Mouse (Mus musculus) small intestine, adult 2 months (tissue): ENCODE results near the gene Pf4. TPM values are rescaled to one million over a fixed set of nuclear protein-coding genes. Genes with fewer than 3 reads are reported as not detected.

Experiments
- H3K27ac ChIP-seq: fragments of 200-500 bp; 2 replicates; pipeline ENCODE4 v1.5.1; 2012; ENCODE audit warnings: low read depth, low read length, control low read depth, inconsistent platforms; ENCODE audit not compliant: insufficient read depth
- H3K27me3 ChIP-seq: fragments of 200-500 bp; 2 replicates; pipeline ENCODE4 v1.6.1; 2012; ENCODE audit warnings: mild to moderate bottlenecking, moderate library complexity, low read length, inconsistent platforms; ENCODE audit not compliant: control insufficient read depth, insufficient read depth
- H3K36me3 ChIP-seq: fragments of 200-500 bp; 2 replicates; pipeline ENCODE4 v1.6.1; 2012; ENCODE audit warnings: mild to moderate bottlenecking, low read length, control low read depth, inconsistent platforms; ENCODE audit not compliant: control insufficient read depth, insufficient read depth
- H3K4me1 ChIP-seq: fragments of 200-500 bp; 2 replicates; pipeline ENCODE4 v1.6.1; 2012; ENCODE audit warnings: low read length, inconsistent platforms, mixed read lengths; ENCODE audit not compliant: control insufficient read depth, insufficient read depth, insufficient read length
- H3K4me3 ChIP-seq: fragments of 200-500 bp; 2 replicates; pipeline ENCODE4 v1.5.1; 2012; ENCODE audit warnings: low read depth, mild to moderate bottlenecking, control low read depth, inconsistent platforms, low read length, moderate library complexity
- CTCF ChIP-seq: fragments of 200-500 bp; IDR thresholded peaks from 2 replicates; pipeline ENCODE4 v1.5.1; 2012; ENCODE audit warnings: low read depth, mild to moderate bottlenecking, control low read depth, inconsistent platforms, low read length, moderate library complexity, mixed read lengths; ENCODE audit not compliant: insufficient replicate concordance, insufficient read length; ENCODE audit errors: extremely low read depth
- POLR2A ChIP-seq: fragments of 200-500 bp; IDR thresholded peaks from 2 replicates; pipeline ENCODE4 v1.6.1; 2012; ENCODE audit warnings: low read depth, mild to moderate bottlenecking, control low read depth, inconsistent platforms, low read length, moderate library complexity
- WGBS: fragments of 180-500 bp; shearing (Covaris S2); methylation state at CpG from one replicate; pipeline ENCODE4 v1.1.7; 2018; 5-methylcytosine and 5-hydroxymethylcytosine counted together
- polyA plus RNA-seq: library from polyadenylated mRNA; depleted of rRNA; stranded (reverse); fragments of >200 nt; gene quantifications from 2 replicates; pipeline ENCODE4 v1.2.3, GENCODE M21; 2012; rRNA removed

Pf4 gene
- 7.8 and 7.9 TPM in 2 replicates for polyA plus RNA-seq

GRCm38 (mm10) chr5:90771880-90772653 lies at the start of gene Pf4:
Gene Pf4 (plus strand): TSS chr5:90772435.
- TF ChIP-seq POLR2A (no peak), CTCF (no peak)
- no peak within 1 kb of the TSS for H3K27ac ChIP-seq
- 61% methylated on average over 16 of the region's 16 CpGs for WGBS

DNA sequence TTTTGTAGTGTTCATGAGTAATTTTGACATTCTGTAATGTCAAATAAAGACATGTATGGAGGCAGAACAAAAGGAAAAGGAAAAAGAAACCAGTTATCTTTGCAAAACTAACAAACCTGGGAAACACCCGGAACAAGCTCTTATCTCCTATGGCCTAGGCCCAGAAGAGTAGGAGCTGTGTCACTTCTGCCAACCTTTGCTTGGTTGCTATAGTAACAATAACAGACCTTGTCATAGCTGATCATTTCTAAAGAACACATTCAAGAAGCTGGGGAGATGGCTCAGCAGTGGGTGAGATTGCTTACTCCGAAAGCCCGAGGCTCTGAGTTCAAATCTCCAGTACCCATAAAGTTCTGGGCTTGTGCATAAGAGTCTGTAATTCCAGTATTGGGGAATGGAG lies 49.6 kb upstream of the Pf4 start:
- no peak overlapping the region for H3K27ac ChIP-seq
- TF ChIP-seq CTCF, result no peak
- no peak for TF ChIP-seq POLR2A
- no peak overlapping the region for H3K4me3 ChIP-seq
- H3K27me3 ChIP-seq, result no peaks in the 10 kb centered on the region
- H3K36me3 ChIP-seq, result no peaks in the 10 kb centered on the region
- WGBS, result 41% methylated on average over 3 of the region's 3 CpGs
- H3K4me1 ChIP-seq, result no peaks in the 10 kb centered on the region; the same call in 1 of the 2 replicates

More at GRCm38 (mm10) chr5:90771880-90772653, at the start of gene Pf4:
- Histone ChIP-seq H3K4me1 (peaks cover 2% of the 10 kb centered on the region; the same call in 1 of the 2 replicates), H3K4me3 (peak within 1 kb of the TSS; percentile 22), H3K36me3 (no peaks in the 10 kb centered on the region), H3K27me3 (no peaks in the 10 kb centered on the region)

DNA sequence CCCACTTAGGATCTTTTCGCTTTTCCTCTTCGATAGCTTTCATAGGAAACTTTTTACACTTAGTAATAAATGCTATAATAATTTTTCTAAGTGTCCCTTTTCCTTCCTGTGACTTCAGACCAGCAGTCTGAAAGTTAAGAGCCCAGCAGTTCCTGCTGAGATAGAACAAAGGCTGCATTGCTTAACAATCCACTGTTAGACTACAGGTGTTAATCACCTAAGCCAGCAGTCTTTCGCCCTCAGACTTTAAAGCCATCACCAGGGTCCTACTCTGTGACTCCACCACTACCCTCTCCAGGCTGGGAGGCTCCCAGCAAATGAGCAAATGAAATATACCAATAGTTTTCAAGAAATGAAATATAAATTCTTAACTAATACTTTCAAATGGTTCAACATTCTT lies 44.0 kb upstream of the Pf4 start:
- H3K4me1 ChIP-seq, result no peaks in the 10 kb centered on the region
- no peaks in the 10 kb centered on the region for H3K36me3 ChIP-seq
- no peaks in the 10 kb centered on the region for H3K27me3 ChIP-seq
- no peak overlapping the region for H3K27ac ChIP-seq
- TF ChIP-seq POLR2A (no peak), CTCF (no peak)
- 27% methylated on average over 3 of the region's 3 CpGs for WGBS
- H3K4me3 ChIP-seq, result no peak overlapping the region

- no peak overlapping the region for H3K27ac ChIP-seq
- H3K27me3 ChIP-seq, result no peaks in the 10 kb centered on the region
- H3K4me1 ChIP-seq, result no peaks in the 10 kb centered on the region
- 47% methylated on average over 4 of the region's 4 CpGs for WGBS
- no peak for TF ChIP-seq POLR2A
- TF ChIP-seq CTCF, result no peak
- no peak overlapping the region for H3K4me3 ChIP-seq
- no peaks in the 10 kb centered on the region for H3K36me3 ChIP-seq
Measured at GRCm38 (mm10) chr5:90731480-90731879, 40.8 kb upstream of the Pf4 start.

DNA sequence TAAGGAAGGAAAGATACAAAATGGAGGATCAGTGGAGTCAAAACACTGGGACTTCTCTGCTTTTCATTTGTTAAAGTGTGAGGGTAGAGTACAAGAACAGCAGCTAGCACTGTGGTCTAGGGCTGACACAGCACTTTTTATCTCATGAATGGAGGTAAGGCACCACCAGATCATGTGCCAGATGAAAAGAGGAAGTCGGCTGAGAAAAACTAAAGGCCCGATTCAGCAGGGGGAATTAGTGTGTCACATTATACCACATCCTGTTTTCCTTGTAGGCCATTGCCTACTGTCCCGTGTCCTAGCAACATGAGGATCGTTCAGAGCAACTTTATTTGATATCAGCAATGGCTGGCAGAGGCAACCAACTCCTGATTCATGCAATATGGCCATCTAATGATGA lies 30.2 kb upstream of the Pf4 start:
- Histone ChIP-seq H3K4me3 (no peak overlapping the region), H3K4me1 (no peaks in the 10 kb centered on the region), H3K36me3 (no peaks in the 10 kb centered on the region), H3K27ac (no peak overlapping the region), H3K27me3 (no peaks in the 10 kb centered on the region)
- WGBS, result 45% methylated on average over 4 of the region's 4 CpGs
- TF ChIP-seq POLR2A (no peak), CTCF (no peak)

- 93% methylated on average over 1 of the region's 1 CpGs for WGBS
Measured at GRCm38 (mm10) chr5:90753934-90754333, 18.3 kb upstream of the Pf4 start.

GRCm38 (mm10) chr5:90758020-90758605 lies 14.1 kb upstream of the Pf4 start:
- H3K4me3 ChIP-seq, result no peak overlapping the region
- H3K27ac ChIP-seq, result no peak overlapping the region
- H3K36me3 ChIP-seq, result no peaks in the 10 kb centered on the region
- no peaks in the 10 kb centered on the region for H3K27me3 ChIP-seq
- WGBS, result 33% methylated on average over 5 of the region's 5 CpGs
- H3K4me1 ChIP-seq, result peaks cover 8% of the 10 kb centered on the region
- TF ChIP-seq POLR2A, result no peak
- no peak for TF ChIP-seq CTCF

More at GRCm38 (mm10) chr5:90753934-90754333, 18.3 kb upstream of the Pf4 start:
- Histone ChIP-seq H3K4me1 (peaks cover 2% of the 10 kb centered on the region; the same call in 1 of the 2 replicates), H3K4me3 (no peak overlapping the region), H3K27ac (no peak overlapping the region), H3K27me3 (no peaks in the 10 kb centered on the region), H3K36me3 (no peaks in the 10 kb centered on the region)
- TF ChIP-seq CTCF (no peak), POLR2A (no peak)
